Mouse (Mus musculus) CH12F3 (cell line): ENCODE measurements around the gene Tyms.
"Not testable (repeated sequence)": the region's sequence is repeated elsewhere in the genome, so short reads cannot be mapped to it uniquely, and the experiment has no call there.

Experiments
- in situ Hi-C: fragments of 300-500 bp; cut with MboI; formaldehyde crosslinking; loops from 2 replicates; pipeline ENCODE4 v1.14.3; 2020; ENCODE audit warnings: low sequenced_read_pairs

Gene Tyms

DNA sequence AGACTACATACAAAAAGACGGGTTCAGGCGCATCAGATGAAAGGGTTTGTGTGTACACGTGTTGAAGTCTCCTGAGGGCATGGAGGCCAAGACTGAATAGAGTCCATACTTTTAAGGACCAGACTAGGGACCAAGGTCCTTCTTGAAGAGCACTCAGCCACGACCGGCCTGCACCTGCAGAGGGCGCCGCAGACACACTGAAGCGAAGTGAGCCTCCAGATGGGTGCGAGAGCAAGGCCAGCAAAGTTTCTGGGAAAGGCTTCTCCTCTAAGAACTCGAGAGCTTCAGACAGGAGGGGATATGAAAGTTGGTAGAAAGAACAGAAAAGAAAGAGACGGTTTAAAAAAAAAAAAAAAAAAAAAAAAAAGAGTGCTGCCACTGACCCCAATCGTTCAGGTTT, 30.9 kb upstream of the Tyms start:
- in situ Hi-C loops, result no loop called here

DNA sequence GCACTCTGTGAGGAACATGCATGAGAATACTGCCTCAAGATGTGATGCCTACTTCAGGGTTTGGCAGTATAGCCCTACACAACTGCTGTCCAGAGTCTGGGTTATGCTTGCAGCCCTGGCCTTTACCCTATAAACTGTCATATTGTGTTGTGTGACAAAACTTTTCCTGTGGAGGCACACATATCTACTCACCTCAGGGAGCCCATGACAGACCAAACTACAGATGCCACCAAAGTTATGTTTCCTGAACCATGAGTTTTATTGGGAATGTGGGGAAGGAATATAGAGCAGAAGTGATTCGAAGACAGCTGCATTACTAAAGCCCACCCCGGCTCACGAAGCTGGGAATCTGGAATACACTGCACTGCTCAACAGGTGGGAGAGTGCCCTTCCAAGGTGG, 29.9 kb upstream of the Tyms start:
- in situ Hi-C loops, result no loop called here

DNA sequence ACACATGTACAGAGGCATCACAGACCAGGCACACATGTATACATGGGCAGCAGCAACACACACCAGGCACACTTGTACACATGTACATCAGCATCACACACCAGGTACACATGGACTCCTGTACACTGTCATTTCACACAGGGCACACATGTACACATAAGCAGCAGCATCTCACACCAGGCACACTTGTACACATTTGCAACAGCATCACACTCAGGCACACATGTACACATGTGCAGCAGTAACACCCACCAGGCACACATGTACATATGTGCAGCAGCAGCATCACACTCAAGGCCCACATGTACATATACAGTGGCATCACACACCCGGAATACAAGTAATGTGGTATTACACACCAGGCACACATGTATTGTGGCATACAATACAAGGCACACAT, 24.8 kb upstream of the Tyms start:
- in situ Hi-C loops, result no loop called here

GRCm38 (mm10) chr5:30095731-30096130, 22.3 kb upstream of the Tyms start:
- in situ Hi-C loops, result no loop called here

- in situ Hi-C loops, result no loop called here
Measured at GRCm38 (mm10) chr5:30094399-30094798, 21.0 kb upstream of the Tyms start.

GRCm38 (mm10) chr5:30092701-30093100, 19.3 kb upstream of the Tyms start:
- in situ Hi-C loops, result no loop called here

GRCm38 (mm10) chr5:30072377-30072776, 1.0 kb downstream of the Tyms start:
- in situ Hi-C loops, result no loop called here

DNA sequence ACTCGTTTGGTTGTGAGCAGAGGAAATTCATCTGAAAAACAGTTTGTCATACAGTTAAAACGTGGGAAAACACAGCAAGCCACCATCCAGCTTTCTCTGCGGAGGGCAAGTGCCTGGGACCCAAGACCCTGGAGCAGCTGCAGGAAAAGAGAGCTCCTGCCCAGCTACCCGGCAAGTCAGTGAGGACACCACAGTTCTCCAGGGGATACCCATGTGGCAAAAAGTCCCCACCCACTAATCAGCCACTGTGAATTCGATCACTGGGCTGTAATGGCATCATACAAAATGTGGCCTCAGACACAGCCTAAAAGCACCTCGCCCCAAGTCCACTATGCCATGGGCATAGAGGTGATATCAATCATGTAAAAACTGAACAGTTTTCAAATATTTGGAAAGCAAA, 1.7 kb downstream of the Tyms start:
- in situ Hi-C loops, result no loop called here

DNA sequence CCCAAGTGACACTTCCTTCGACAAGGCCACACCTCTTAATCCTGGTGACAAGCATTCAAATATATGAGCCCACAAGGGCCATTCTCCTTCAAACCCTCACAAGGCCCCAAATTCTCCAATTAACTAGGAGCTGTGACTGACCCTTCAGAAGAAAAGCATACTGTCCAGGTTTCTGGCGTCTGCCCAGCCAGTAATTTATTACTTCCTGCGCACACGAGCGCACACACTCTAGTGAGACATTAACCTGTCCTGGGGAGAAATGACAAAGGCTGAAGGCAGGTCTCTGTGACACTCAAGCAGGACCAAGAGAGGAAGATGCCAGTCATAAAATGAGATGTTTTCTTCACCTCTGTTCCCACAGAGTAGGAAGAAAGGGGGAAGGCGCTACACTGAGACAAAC, 5.7 kb downstream of the Tyms start:
- in situ Hi-C loops, result no loop called here

- in situ Hi-C loops, result not testable (repeated sequence)
Measured at GRCm38 (mm10) chr5:30059607-30060006, 13.8 kb downstream of the Tyms start.

GRCm38 (mm10) chr5:30058216-30058731, 15.1 kb downstream of the Tyms start:
- in situ Hi-C loops, result no loop called here

GRCm38 (mm10) chr5:30039841-30040240, 33.6 kb downstream of the Tyms start:
- in situ Hi-C loops, result not testable (repeated sequence)

DNA sequence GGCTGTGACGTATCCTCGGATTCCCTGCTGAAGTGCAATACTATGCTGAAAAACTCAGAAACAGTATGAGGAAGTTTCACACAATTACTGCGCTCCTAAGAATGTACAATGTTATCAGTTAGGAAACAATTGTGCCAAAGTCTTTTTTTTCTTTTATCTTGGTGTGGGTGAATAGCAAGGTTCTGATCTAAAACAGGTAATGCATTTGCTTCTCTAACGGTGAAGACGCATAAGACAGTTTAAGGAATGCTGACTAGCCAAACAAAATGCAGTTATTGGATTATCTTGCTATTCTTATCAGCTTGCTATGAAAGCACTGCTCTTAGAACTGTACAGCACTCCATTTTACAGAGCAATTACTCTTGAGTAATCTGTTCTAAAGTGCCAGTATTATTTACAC, 34.1 kb downstream of the Tyms start:
- in situ Hi-C loops, result not testable (repeated sequence)

GRCm38 (mm10) chr5:30037111-30037510, 36.3 kb downstream of the Tyms start:
- in situ Hi-C loops, result not testable (repeated sequence)

DNA sequence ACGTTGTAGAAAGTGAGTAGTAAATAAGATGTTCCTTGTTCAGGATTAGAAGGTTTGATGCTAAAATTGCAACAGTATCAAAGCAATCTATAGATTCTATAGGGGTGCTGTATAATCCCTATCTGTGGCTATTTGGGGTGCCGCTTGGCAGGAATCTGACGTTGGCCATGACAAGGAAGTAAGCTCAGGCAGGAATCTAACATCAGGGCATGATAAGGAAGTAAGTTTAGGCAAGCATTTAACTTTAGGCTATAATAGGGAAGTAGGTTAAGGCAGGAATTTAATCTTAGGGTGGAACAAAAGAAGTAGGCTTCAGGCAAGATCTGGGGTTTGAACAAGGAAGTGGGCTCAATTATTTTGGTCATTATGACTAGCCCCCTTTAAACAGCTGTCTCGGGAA, 37.6 kb downstream of the Tyms start:
- in situ Hi-C loops, result not testable (repeated sequence)

GRCm38 (mm10) chr5:30014580-30014979, 58.8 kb downstream of the Tyms start:
- in situ Hi-C loops, result no loop called here

DNA sequence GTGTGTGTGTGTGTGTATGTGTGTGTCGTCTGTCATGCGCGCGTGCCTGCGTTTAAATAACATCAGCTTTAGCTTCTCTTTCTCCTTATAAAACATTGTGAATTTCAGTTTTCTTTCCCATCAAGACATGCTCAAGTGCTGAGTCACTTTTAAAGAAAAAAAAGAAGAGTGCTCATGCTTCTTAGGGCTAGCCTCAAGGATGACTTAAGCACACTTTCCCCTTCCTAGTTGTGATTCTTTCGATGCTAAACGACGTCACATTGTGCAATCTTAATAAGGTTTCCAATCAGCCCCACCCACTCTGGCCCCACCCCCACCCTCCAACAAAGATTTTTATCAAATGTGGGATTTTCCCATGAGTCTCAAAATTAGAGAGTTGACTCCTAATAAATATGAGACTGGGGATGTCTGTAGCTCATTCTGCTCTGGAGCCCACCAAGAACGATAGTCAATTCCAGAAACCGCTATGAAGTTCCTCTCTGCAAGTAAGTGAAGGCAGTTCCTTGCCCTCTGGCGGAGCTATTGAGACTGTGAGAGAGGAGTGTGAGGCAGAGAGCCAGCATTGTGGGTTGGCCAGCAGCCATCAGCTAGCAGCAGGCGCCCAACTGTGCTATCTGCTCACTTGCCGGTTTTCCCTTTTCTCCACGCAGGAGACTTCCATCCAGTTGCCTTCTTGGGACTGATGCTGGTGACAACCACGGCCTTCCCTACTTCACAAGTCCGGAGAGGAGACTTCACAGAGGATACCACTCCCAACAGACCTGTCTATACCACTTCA, 60.5 kb downstream of the Tyms start, which contains the start of gene Il6:
Gene Il6, plus strand, starts transcription at position 389 of the 778 bp plus-strand sequence.
- in situ Hi-C loops, result no loop called here
